Mouse (Mus musculus): Measurements from ENCODE around the gene Stac3.

DNA sequence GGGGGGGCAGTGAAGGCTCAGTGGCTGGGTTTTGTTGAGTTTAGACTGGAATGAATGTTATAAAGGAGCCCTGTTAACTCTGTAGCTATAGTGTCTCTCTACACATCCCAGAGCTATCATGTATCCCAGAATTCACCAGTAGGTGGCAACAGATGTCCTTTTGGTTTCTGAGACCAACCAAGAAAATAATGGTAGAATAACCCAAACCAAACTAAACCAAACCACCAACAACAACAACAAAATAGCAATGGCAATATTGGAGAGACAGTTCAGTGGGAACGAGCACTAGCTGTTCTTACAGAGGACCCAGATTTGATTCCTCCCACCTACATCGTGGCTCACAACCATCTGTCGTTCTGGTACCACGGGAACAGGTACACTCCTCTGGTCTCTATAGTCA is 22.4 kb upstream of the Stac3 start:
- TF ChIP-seq CTCF (IDR thresholded peaks at IDR 0.05; ENCODE audit: low read depth): peak; percentile 29; the same call in 1 of the 2 replicates
- TF ChIP-seq EP300 (IDR thresholded peaks at IDR 0.05; ENCODE audit: low read depth): no peak

Data from liver, embryonic 14.5 days (tissue).